Comparison of ENCODE assay signal across 7 mouse cellular contexts in genomic region chr8:126595204-126596061, GRCm38 (mm10). TPM values are rescaled to one million over a fixed set of nuclear protein-coding genes. Genes with fewer than 3 reads are reported as not detected.
A peak's percentile ranks its signal among the peaks of the same experiment; 100 is the strongest.
DNase-seq lines count a peak whose midpoint lies in the region; ATAC-seq lines count a peak whose summit lies in the region.

No protein-coding gene starts in this region.

- H3K36me3 ChIP-seq in hindbrain, embryonic 13.5 days: peaks cover 7% of the 10 kb centered on the region

- peaks cover 50% of the 10 kb centered on the region for H3K4me1 ChIP-seq in hindbrain, embryonic 13.5 days (replicated peaks)

- peak; percentile 81 for DNase-seq in Muller cell, postnatal 12 days (ENCODE audit: inconsistent ontology term)
- DNase-seq in cerebellum, adult 11-12 months: peak; percentile 85
- peak; percentile 95 for DNase-seq in gastrocnemius, adult 18-20 months (ENCODE audit: low spot score)
- DNase-seq in layer of hippocampus, postnatal 36 days: peak; percentile 57 to 67
- DNase-seq in lung, postnatal 4 days: peak; percentile 71 to 88
- peak; percentile 47 for DNase-seq in right cerebral cortex, postnatal 4 days

- 15% methylated on average over 16 of the region's 16 CpGs for WGBS in hindbrain, embryonic 13.5 days

- peak overlapping the region; percentile 99 for H3K27ac ChIP-seq in hindbrain, embryonic 13.5 days

- peak overlapping the region; percentile 100 for H3K4me3 ChIP-seq in hindbrain, embryonic 13.5 days

- H3K9ac ChIP-seq in hindbrain, embryonic 13.5 days: peak overlapping the region; percentile 93

- ATAC-seq in hindbrain, embryonic 13.5 days (ENCODE audit: low FRiP score): 0 out of 2 replicates have a peak, but pooled peaks have one; percentile 1

- H3K9me3 ChIP-seq in hindbrain, embryonic 13.5 days: no peaks in the 10 kb centered on the region

- no peaks in the 10 kb centered on the region for H3K27me3 ChIP-seq in hindbrain, embryonic 13.5 days

- H3K4me2 ChIP-seq in hindbrain, embryonic 13.5 days: peak overlapping the region; percentile 72

RNA-seq across cellular contexts. Expression of gene Irf2bp2, which starts 1.6 kb away (rescaled TPM):
- 10 to 100 TPM; 33.8 to 49.6 TPM for total RNA-seq in gastrocnemius, adult 18-20 months (2021)
- polyA plus RNA-seq in hindbrain, embryonic 13.5 days (2015; fragmentation: Nextera tagmentation; extraction: Ambion mirVana): 9.0 TPM in 2 replicates
- 10 to 100 TPM; 61.4 to 61.6 TPM for total RNA-seq in layer of hippocampus, postnatal 36 days (2021)

Comparison
In these comparisons a context has a peak if more than half of its experiments do, and no peak if none do; other contexts are left out.
1. Peak in every context shown above with its lines: DNase-seq, ATAC-seq, H3K4me3 ChIP-seq and H3K27ac ChIP-seq.